8 mouse cellular contexts compared by ENCODE assay signal in genomic region chr1:84581812-84582211, GRCm38 (mm10).
A peak's percentile ranks its signal among the peaks of the same experiment; 100 is the strongest.
DNase-seq lines count a peak whose midpoint lies in the region; ATAC-seq and TF ChIP-seq lines count a peak whose summit lies in the region.

No protein-coding gene starts in this region.

- H3K27ac ChIP-seq in midbrain, embryonic 14.5 days (replicated peaks; ENCODE audit: low read depth, low read length) = no peak overlapping the region
- H3K27ac ChIP-seq in midbrain, embryonic 16.5 days (ENCODE audit: low read length) = no peak overlapping the region
- no peak overlapping the region for H3K27ac ChIP-seq in gastrocnemius, adult 2 months

- 0 out of 2 replicates have a peak, but pooled peaks cover 3% of the 10 kb centered on the region for H3K36me3 ChIP-seq in midbrain, embryonic 14.5 days (ENCODE audit: control insufficient read depth, insufficient read depth, low read length)
- peaks cover 3% of the 10 kb centered on the region; the same call in 1 of the 2 replicates for H3K36me3 ChIP-seq in midbrain, embryonic 16.5 days (ENCODE audit: control insufficient read depth, insufficient read depth, low read length)

- peak; percentile 82 for TF ChIP-seq CTCF in gastrocnemius, adult 2 months (IDR thresholded peaks at IDR 0.05)

- intact Hi-C loops in gastrocnemius, adult 2 months (cut with DNase I) = loop anchor here (5.0 to 10.0 kb wide), 3 partner anchors 150 to 837 kb away; no protein-coding TSS in a partner anchor
- intact Hi-C loops in left cerebral cortex, postnatal 36 days (cut with DNase I) = loop anchor here (5.0 to 10.0 kb wide), 2 partner anchors 150 to 297 kb away; no protein-coding TSS in a partner anchor

- H3K9me3 ChIP-seq in midbrain, embryonic 14.5 days (ENCODE audit: control insufficient read depth, low read length) = no peaks in the 10 kb centered on the region
- H3K9me3 ChIP-seq in midbrain, embryonic 16.5 days (replicated peaks; ENCODE audit: control insufficient read depth, low read length, poor library complexity, severe bottlenecking) = no peaks in the 10 kb centered on the region

- peaks cover 20% of the 10 kb centered on the region for H3K4me1 ChIP-seq in midbrain, embryonic 14.5 days (ENCODE audit: control insufficient read depth, insufficient read depth, low read length)
- peaks cover 24% of the 10 kb centered on the region for H3K4me1 ChIP-seq in midbrain, embryonic 16.5 days (ENCODE audit: control insufficient read depth, insufficient read depth, low read length)

- no peak for ATAC-seq in midbrain, embryonic 14.5 days (ENCODE audit: low FRiP score, low TSS enrichment)
- no peak for ATAC-seq in midbrain, embryonic 16.5 days
- ATAC-seq in erythroblast, adult 5-6 weeks (replicated peaks; ENCODE audit: low FRiP score, poor library complexity, severe bottlenecking) = no peak

- no peak overlapping the region for H3K4me3 ChIP-seq in midbrain, embryonic 14.5 days (replicated peaks; ENCODE audit: low read depth, low read length)
- H3K4me3 ChIP-seq in midbrain, embryonic 16.5 days (ENCODE audit: low read depth, low read length) = no peak overlapping the region
- no peak overlapping the region for H3K4me3 ChIP-seq in gastrocnemius, adult 2 months

- WGBS in midbrain, embryonic 14.5 days = 65% methylated on average over 2 of the region's 2 CpGs
- 62% methylated on average over 2 of the region's 2 CpGs for WGBS in midbrain, embryonic 16.5 days

- no peak overlapping the region for H3K9ac ChIP-seq in midbrain, embryonic 14.5 days (replicated peaks; ENCODE audit: low read length)
- H3K9ac ChIP-seq in midbrain, embryonic 16.5 days (ENCODE audit: low read depth, low read length) = no peak overlapping the region

- no peaks in the 10 kb centered on the region for H3K27me3 ChIP-seq in midbrain, embryonic 14.5 days (ENCODE audit: control insufficient read depth, insufficient read depth, low read length)
- H3K27me3 ChIP-seq in midbrain, embryonic 16.5 days (ENCODE audit: control insufficient read depth, insufficient read depth, low read depth, low read length) = no peaks in the 10 kb centered on the region

- peak; percentile 70 for DNase-seq in midbrain, embryonic 14.5 days
- peak; percentile 68 to 77 for DNase-seq in cerebellum, postnatal 36 days
- peak; percentile 70 for DNase-seq in gastrocnemius, adult 2 months
- peak; percentile 8 for DNase-seq in hindlimb bud, embryonic 11.5 days (ENCODE audit: extremely low spot score, low read depth, low spot score)
- DNase-seq in left cerebral cortex, postnatal 36 days (ENCODE audit: low spot score in 2 of 2) = peak; percentile 48 to 67
- DNase-seq in ovary, postnatal 14 days (ENCODE audit: low spot score) = peak; percentile 61

- H3K4me2 ChIP-seq in midbrain, embryonic 14.5 days (ENCODE audit: low read length) = no peak overlapping the region
- H3K4me2 ChIP-seq in midbrain, embryonic 16.5 days (ENCODE audit: low read length) = no peak overlapping the region

Comparison
In these comparisons a context has a peak if more than half of its experiments do, and no peak if none do; other contexts are left out.
1. DNase-seq: peak in every context shown above with its lines; median percentile 72 in cerebellum, postnatal 36 days; 70 in midbrain, embryonic 14.5 days; 70 in gastrocnemius, adult 2 months; 61 in ovary, postnatal 14 days; 58 in left cerebral cortex, postnatal 36 days; 8 in hindlimb bud, embryonic 11.5 days.